Mouse (Mus musculus): ENCODE data around the gene Tbkbp1. TPM values are rescaled to one million over a fixed set of nuclear protein-coding genes. Genes with fewer than 3 reads are reported as not detected.

The Tbkbp1 gene
- polyA plus RNA-seq, 1 experiment: 11.4 TPM

- Histone ChIP-seq H3K4me1 (ENCODE audit: control insufficient read depth, insufficient read depth, insufficient read length, low read length) (no peaks in the 10 kb centered on the region; the same call in 1 of the 2 replicates), H3K27me3 (ENCODE audit: control insufficient read depth, insufficient read depth, low read length) (no peaks in the 10 kb centered on the region), H3K36me3 (ENCODE audit: control insufficient read depth, insufficient read depth, low read length) (peaks cover 36% of the 10 kb centered on the region), H3K27ac (ENCODE audit: insufficient read depth, low read depth, low read length) (no peak overlapping the region), H3K4me3 (ENCODE audit: low read depth, low read length) (no peak overlapping the region)
- 52% methylated on average over 5 of the region's 5 CpGs for WGBS
- TF ChIP-seq CTCF (IDR thresholded peaks at IDR 0.05; ENCODE audit: extremely low read depth, insufficient read length, insufficient replicate concordance, low read depth, low read length): no peak
- no peak for TF ChIP-seq POLR2A (IDR thresholded peaks at IDR 0.05; ENCODE audit: low read depth, low read length)
Measured at GRCm38 (mm10) chr11:97185704-97186614, 34.7 kb upstream of the Tbkbp1 start.

GRCm38 (mm10) chr11:97184875-97185274 is 33.6 kb upstream of the Tbkbp1 start:
- no peaks in the 10 kb centered on the region for H3K27me3 ChIP-seq (ENCODE audit: control insufficient read depth, insufficient read depth, low read length)
- 62% methylated on average over 5 of the region's 5 CpGs for WGBS
- H3K36me3 ChIP-seq (ENCODE audit: control insufficient read depth, insufficient read depth, low read length): peaks cover 47% of the 10 kb centered on the region
- no peak overlapping the region for H3K27ac ChIP-seq (ENCODE audit: insufficient read depth, low read depth, low read length)
- no peaks in the 10 kb centered on the region for H3K4me1 ChIP-seq (ENCODE audit: control insufficient read depth, insufficient read depth, insufficient read length, low read length)
- no peak for TF ChIP-seq POLR2A (IDR thresholded peaks at IDR 0.05; ENCODE audit: low read depth, low read length)
- no peak for TF ChIP-seq CTCF (IDR thresholded peaks at IDR 0.05; ENCODE audit: extremely low read depth, insufficient read length, insufficient replicate concordance, low read depth, low read length)
- no peak overlapping the region for H3K4me3 ChIP-seq (ENCODE audit: low read depth, low read length)

- H3K27ac ChIP-seq (ENCODE audit: insufficient read depth, low read depth, low read length): no peak overlapping the region
- no peak overlapping the region for H3K4me3 ChIP-seq (ENCODE audit: low read depth, low read length)
- no peak for TF ChIP-seq CTCF (IDR thresholded peaks at IDR 0.05; ENCODE audit: extremely low read depth, insufficient read length, insufficient replicate concordance, low read depth, low read length)
- no peak for TF ChIP-seq POLR2A (IDR thresholded peaks at IDR 0.05; ENCODE audit: low read depth, low read length)
- no peaks in the 10 kb centered on the region for H3K4me1 ChIP-seq (ENCODE audit: control insufficient read depth, insufficient read depth, insufficient read length, low read length)
- H3K36me3 ChIP-seq (ENCODE audit: control insufficient read depth, insufficient read depth, low read length): peaks cover 62% of the 10 kb centered on the region
- WGBS: 68% methylated on average over 3 of the region's 3 CpGs
- no peaks in the 10 kb centered on the region for H3K27me3 ChIP-seq (ENCODE audit: control insufficient read depth, insufficient read depth, low read length)
Measured at GRCm38 (mm10) chr11:97182446-97182845, 31.2 kb upstream of the Tbkbp1 start.

- WGBS: 64% methylated on average over 5 of the region's 5 CpGs
- no peak overlapping the region for H3K27ac ChIP-seq (ENCODE audit: insufficient read depth, low read depth, low read length)
- no peaks in the 10 kb centered on the region for H3K4me1 ChIP-seq (ENCODE audit: control insufficient read depth, insufficient read depth, insufficient read length, low read length)
- peaks cover 72% of the 10 kb centered on the region for H3K36me3 ChIP-seq (ENCODE audit: control insufficient read depth, insufficient read depth, low read length)
- TF ChIP-seq POLR2A (IDR thresholded peaks at IDR 0.05; ENCODE audit: low read depth, low read length) (no peak), CTCF (IDR thresholded peaks at IDR 0.05; ENCODE audit: extremely low read depth, insufficient read length, insufficient replicate concordance, low read depth, low read length) (no peak)
- H3K27me3 ChIP-seq (ENCODE audit: control insufficient read depth, insufficient read depth, low read length): no peaks in the 10 kb centered on the region
- no peak overlapping the region for H3K4me3 ChIP-seq (ENCODE audit: low read depth, low read length)
Measured at GRCm38 (mm10) chr11:97181061-97181460, 29.8 kb upstream of the Tbkbp1 start.

GRCm38 (mm10) chr11:97178198-97178597 is 26.9 kb upstream of the Tbkbp1 start:
- WGBS: 96% methylated on average over 2 of the region's 2 CpGs
- no peak overlapping the region for H3K4me3 ChIP-seq (ENCODE audit: low read depth, low read length)
- H3K36me3 ChIP-seq (ENCODE audit: control insufficient read depth, insufficient read depth, low read length): peaks cover 84% of the 10 kb centered on the region
- H3K4me1 ChIP-seq (ENCODE audit: control insufficient read depth, insufficient read depth, insufficient read length, low read length): no peaks in the 10 kb centered on the region
- no peaks in the 10 kb centered on the region for H3K27me3 ChIP-seq (ENCODE audit: control insufficient read depth, insufficient read depth, low read length)
- TF ChIP-seq CTCF (IDR thresholded peaks at IDR 0.05; ENCODE audit: extremely low read depth, insufficient read length, insufficient replicate concordance, low read depth, low read length) (no peak), POLR2A (IDR thresholded peaks at IDR 0.05; ENCODE audit: low read depth, low read length) (no peak)
- H3K27ac ChIP-seq (ENCODE audit: insufficient read depth, low read depth, low read length): no peak overlapping the region

- TF ChIP-seq POLR2A (IDR thresholded peaks at IDR 0.05; ENCODE audit: low read depth, low read length) (no peak), CTCF (IDR thresholded peaks at IDR 0.05; ENCODE audit: extremely low read depth, insufficient read length, insufficient replicate concordance, low read depth, low read length) (peak; percentile 17; the same call in 1 of the 2 replicates)
- 43% methylated on average over 3 of the region's 3 CpGs for WGBS
- H3K4me1 ChIP-seq (ENCODE audit: control insufficient read depth, insufficient read depth, insufficient read length, low read length): no peaks in the 10 kb centered on the region
- H3K4me3 ChIP-seq (ENCODE audit: low read depth, low read length): no peak overlapping the region
- H3K27ac ChIP-seq (ENCODE audit: insufficient read depth, low read depth, low read length): no peak overlapping the region
- peaks cover 80% of the 10 kb centered on the region for H3K36me3 ChIP-seq (ENCODE audit: control insufficient read depth, insufficient read depth, low read length)
- no peaks in the 10 kb centered on the region for H3K27me3 ChIP-seq (ENCODE audit: control insufficient read depth, insufficient read depth, low read length)
Measured at GRCm38 (mm10) chr11:97176851-97177250, 25.6 kb upstream of the Tbkbp1 start.

GRCm38 (mm10) chr11:97175499-97175898 is 24.2 kb upstream of the Tbkbp1 start:
- Histone ChIP-seq H3K4me3 (ENCODE audit: low read depth, low read length) (no peak overlapping the region), H3K36me3 (ENCODE audit: control insufficient read depth, insufficient read depth, low read length) (peaks cover 76% of the 10 kb centered on the region), H3K27ac (ENCODE audit: insufficient read depth, low read depth, low read length) (no peak overlapping the region), H3K4me1 (ENCODE audit: control insufficient read depth, insufficient read depth, insufficient read length, low read length) (no peaks in the 10 kb centered on the region), H3K27me3 (ENCODE audit: control insufficient read depth, insufficient read depth, low read length) (no peaks in the 10 kb centered on the region)
- TF ChIP-seq POLR2A (IDR thresholded peaks at IDR 0.05; ENCODE audit: low read depth, low read length) (no peak), CTCF (IDR thresholded peaks at IDR 0.05; ENCODE audit: extremely low read depth, insufficient read length, insufficient replicate concordance, low read depth, low read length) (no peak)
- WGBS: 91% methylated on average over 7 of the region's 7 CpGs

All from small intestine, adult 2 months (tissue).